Mouse (Mus musculus): ENCODE measurements around the gene Nr1d1.

The Nr1d1 gene

DNA sequence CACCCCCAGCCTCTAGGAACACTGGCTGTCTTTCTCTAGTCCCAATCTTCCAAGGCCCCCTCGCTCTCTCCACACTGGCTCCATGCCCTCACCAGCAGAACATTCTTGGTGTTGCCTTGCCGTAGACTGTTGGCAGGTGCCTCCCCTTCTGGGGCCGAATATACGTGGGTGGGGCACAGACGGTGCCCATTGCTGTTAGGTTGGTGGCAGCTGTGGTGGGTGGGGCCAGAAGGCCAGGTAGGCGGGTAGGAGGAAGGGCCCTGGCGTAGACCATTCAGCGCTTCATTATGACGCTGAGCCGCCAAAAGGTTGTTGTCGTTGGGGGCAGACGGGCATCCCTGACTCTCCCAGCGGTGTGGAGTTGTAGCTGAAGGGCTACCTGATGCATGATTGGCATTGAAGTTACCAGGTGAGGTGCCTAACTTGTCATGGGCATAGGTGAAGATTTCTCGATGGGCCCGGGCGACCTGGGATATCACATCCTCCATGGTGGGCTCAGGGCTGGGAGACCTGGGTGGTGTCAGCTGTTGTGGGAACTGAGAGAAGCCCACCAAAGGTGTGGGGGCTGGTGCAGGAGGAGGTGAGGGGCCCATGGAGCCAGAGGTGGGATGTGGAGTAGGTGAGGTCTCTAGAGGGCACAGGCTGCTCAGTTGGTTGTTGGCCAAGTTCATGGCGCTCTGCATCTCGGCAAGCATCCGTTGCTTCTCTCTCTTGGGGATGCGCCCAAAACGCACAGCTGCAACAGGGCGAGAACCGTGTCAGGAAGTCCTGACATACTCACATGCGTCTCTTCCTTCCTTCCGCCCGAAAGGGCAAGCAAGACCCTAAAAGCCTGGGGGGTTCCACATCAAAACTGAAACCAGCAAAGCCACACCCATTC is 4.8 kb downstream of the Nr1d1 start:
- DNase-seq (ENCODE audit: low spot score): no peak

DNA sequence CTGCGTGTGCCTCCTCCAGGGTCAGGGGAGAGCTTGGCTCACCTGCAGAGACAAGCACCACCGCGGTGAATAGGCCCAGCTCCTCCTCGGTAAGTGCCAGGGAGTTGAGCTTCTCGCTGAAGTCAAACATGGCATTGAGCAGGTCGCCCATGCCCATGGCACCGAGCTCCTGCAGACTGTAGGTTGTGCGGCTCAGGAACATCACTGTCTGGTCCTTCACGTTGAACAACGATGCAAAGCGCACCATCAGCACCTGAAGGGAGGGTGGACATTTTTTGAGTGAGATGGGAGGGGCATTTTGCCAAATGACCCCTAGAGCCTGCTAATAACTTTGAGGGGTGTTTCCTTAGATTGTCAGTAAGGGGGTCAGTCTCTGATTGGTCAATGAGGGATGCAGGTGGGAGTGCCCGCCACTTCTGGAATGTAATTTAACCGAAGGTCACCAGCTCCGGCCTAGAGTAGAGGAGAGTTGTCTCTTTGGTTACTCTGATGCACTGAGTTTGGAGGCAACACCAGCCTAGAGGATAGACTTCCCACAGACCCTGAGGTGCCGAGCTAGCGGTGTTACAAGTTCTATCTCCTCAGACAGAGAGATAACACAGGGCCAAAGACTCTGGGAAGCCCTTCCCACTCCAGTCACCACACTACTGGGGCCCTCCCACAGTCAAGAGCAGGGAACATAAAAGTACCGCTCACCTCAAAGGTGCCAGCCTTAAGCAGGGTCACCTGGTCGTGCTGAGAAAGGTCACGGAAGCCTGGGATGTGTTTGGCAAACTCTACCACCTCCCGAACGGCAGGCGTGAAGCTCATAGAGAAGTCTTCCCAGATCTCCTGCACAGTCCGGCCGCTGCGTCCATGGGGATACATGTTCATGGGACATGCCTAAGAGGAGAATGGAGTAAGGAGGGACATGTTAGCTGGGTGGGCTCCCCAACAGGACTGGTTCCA is 5.9 kb downstream of the Nr1d1 start:
- no peak for DNase-seq (ENCODE audit: low spot score)

DNA sequence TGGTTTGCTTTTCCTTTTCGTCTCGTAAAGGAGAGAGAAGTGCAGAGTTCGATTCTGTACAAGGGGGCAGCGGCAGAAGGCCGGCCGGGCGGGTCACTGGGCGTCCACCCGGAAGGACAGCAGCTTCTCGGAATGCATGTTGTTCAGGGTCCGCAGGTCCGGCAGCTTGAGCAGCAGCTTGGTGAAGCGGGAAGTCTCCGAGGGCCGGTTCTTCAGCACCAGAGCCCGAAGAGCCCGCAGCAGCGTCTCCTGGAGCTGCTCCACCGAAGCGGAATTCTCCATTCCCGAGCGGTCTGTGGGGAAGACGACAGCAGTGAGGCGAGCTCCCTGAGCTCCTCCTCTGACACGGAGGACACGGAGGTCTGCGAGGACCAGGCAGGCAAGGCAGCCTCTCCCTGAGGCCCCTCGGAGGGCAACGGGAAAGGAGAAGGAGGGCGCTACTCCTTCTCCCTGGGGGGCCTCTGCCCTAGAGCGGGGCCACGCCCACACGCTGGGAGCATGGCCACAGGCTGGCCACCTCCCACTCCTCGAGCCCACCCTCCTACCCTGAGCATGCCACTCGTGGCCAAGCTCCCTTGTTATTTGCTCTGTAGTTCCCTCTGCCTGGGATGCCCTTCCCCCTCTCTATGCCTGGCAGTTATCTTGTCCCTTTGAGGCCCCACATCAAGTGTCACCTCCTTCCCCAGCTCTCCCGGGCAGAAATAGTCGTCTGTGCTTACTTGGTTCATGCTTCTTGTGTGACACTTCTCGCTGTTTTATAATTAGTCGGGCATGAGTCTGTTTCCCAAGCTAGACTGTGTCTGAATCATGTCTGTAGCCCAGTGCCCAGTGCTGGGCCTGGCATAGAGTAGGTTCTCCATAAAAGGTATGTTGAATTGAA is 6.8 kb downstream of the Nr1d1 start:
- no peak for DNase-seq (ENCODE audit: low spot score)

DNA sequence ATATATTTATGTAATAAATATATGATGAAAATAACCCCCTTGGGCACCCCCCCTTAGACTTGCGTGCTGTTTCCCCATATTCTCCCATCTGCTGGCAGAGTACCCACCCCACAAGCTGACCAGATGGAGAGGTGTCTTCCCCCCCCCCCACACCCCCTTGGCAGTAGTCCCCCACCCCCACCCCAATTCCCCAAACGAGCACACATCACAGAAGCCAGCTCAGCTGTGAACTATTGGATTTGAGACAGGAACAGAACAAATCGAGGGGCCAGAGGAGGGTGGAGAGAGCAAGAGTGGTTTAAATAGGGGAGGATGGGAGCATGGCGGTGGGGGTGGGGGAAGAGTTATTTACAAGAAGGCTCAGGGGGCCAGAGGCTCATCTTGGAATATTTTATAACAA is 7.4 kb downstream of the Nr1d1 start:
- no peak for DNase-seq (ENCODE audit: low spot score)

DNA sequence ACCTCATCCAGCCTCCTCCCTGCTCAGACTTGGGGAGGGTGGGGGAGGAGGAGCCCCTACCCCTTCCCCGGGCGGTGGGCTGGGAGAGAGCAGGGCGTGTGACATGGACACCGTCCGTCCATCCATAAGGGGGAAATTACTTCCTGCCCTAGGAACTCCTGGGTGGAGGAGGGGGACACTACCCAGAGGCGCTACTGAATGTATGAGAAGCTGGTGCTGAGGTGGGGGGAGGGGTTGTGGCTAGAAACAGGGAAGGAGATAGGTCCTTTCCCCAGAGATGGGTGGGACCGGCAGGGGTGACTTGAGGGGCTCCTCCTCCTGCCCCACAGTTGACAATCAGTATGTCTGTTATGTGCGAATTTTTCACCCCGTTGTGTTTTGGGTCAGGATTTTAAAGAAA is 7.9 kb downstream of the Nr1d1 start:
- DNase-seq (ENCODE audit: low spot score): no peak

DNA sequence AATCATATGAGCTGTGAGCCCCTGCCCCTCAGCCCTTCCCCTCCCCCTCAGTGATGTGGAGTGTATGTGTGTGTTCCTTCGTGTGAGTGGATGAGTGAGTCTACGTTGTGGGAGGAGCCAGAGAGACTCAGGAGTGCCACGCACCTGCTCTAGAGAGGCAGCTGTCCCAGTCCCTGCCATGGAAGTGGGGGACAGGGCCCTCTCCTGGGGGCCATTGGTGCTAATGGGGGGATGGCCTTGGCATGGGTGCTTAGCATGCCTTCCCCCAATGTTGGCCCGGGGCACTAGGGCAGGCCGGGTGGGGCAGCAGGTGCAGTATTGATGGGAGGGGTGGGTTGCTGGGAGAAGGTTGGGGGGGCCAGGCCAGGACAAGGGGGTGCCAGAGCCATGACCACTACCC is 8.3 kb downstream of the Nr1d1 start:
- no peak for DNase-seq (ENCODE audit: low spot score)

DNA sequence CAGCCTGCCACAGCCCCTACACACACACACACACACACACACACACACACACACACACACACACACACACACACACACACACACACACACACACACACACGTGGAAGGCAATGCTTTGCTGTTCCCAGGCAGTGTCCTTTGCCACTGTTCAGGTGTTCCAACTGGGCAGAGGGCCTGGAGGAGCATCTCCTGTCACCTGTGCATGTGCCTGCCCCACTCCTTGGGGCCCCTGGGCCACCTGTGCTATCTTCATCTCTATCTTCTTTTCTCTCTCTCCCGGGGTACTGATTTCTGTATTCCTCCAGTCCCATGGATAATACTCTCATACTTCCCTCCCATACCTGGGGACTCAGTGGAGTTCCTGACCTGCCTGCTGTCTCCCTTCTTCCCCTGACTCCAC is 8.8 kb downstream of the Nr1d1 start:
- DNase-seq (ENCODE audit: low spot score): no peak

DNA sequence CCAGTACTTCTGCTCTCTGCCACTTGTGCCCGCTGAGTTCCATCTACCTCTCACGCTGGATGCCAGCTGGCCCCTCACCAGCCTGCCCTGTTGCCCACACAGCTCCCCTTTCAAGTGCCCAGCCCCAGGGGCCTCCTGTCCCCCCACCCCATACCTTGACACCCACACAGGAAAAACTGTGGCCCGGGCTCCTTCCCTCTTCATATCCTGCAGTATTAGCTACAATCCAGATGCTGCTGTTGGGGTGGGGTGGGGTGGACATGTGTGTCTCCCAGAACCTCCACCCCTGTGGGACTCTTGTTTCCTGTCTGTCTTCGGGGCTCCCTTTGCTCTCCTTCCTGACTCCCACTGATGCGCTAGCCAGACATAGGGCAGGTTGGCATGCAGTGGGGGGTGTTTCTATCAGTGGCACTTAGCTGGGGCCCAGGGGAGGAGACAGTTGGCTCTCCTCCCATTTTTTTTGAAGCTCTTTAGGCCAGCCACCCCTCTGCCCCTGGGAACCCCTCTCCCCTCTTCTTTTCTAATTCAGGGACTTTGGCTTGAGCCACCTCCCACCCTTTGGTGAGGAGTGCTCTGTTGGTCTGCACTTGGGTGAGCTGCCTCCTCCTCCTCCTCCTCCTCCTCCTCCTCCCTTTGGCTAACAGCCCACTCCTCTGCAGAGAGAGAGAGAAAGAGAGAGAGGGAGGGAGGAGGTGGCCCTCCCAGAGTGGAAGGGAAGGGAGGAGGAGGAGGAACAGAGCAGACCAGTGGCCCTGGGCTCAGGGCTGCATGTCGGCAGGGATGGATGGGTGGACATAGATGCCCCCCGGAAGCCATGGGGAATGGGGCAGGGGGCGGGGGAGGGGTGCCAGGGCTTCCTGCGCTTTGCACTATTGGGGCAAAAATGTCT is 9.5 kb downstream of the Nr1d1 start:
- DNase-seq (ENCODE audit: low spot score): no peak

DNA sequence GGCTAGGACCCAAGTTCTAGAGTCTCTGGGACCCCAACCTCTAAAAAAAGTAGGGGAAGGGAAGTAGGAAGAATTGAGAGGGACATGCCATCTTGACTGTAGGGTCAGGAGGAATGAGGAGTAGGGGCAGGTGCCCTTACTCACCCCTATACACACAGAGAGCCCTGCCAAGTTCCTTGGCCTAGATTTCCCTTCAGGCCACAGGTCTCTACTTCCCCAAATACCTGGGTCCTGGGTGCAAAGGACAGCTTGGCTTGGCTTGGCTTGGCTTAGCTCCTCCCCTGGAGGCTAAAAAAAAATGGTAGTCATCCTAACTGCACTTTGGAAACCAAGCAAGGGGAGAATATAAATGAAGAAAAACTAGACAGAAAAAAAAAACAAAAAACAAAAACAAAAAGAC is 10.4 kb downstream of the Nr1d1 start:
- no peak for DNase-seq (ENCODE audit: low spot score)

DNA sequence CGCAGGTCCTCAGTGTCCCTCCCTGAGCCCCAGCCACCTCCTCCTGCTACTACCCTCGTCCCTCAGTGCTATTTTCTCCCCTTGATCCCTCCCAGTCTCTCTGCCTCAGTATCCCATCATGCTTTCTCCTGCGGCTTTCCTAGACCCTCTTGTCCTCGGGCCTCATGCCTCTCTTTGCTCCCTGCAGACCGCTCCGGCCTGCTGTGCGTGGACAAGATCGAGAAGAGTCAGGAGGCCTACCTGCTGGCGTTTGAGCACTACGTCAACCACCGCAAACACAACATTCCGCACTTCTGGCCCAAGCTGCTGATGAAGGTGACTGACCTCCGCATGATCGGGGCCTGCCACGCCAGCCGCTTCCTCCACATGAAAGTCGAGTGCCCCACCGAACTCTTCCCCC is 11.0 kb downstream of the Nr1d1 start:
- DNase-seq (ENCODE audit: low spot score): no peak

DNA sequence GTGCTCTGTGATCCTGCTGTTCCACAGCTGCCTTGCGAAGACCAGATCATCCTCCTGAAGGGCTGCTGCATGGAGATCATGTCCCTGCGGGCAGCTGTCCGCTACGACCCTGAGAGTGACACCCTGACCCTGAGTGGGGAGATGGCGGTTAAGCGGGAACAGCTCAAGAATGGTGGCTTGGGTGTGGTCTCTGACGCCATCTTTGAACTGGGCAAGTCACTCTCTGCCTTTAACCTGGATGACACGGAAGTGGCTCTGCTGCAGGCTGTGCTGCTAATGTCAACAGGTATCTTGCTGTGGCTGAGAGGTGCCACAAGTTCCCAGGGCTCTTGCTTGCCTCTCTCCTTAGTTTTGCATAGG is 11.7 kb downstream of the Nr1d1 start:
- no peak for DNase-seq (ENCODE audit: low spot score)

DNA sequence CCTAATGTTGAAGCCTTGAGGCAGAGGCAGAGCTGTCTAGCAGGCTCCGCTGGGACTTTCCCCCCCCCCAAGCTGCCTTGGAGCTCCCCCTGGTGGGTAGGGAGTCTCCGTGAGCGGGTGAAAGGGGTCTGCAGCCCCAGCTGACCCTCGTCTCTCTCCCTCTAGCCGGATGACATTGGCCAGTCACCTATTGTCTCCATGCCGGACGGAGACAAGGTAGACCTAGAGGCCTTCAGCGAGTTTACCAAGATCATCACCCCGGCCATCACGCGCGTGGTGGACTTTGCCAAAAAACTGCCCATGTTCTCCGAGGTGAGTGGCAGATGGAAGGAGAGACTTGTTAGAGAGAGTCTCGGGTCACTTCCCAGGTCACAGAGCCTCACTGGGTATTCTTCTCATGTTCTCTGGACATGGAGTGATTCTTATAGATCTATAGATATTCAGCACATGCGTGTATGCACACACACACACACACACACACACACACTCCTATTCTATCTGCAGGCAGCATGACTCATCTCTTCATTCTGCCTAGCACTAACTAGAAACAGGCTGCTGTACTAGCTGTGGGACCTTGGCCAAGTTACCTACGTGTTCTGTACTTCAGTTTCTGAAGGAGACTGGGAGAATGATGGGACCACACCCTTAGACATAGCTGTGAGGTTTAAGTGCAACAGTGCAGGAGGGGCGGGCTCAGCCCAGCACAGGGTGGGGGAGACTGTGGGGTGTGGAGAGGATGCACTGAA is 12.2 kb downstream of the Nr1d1 start:
- DNase-seq (ENCODE audit: low spot score): peak; percentile 89

DNA sequence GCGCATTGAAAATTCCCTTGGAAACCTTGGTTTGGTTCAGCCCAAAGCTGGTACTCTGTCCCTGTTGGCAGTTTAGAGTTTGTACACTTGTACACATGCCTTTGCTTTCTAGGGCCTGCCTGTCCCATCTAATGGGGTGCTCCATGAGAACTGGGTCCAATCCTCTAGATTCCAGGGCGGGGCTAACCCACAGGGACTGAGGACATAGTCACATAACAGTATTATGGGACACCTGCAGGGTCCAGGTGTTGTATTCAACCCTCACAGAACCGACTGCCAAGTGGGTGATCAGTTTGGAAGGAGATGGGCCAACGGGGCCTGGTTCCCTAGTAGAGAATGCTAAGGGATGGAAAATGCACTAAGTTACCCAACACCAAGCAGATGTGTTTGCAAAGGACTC is 13.2 kb downstream of the Nr1d1 start:
- DNase-seq (ENCODE audit: low spot score): no peak

DNA sequence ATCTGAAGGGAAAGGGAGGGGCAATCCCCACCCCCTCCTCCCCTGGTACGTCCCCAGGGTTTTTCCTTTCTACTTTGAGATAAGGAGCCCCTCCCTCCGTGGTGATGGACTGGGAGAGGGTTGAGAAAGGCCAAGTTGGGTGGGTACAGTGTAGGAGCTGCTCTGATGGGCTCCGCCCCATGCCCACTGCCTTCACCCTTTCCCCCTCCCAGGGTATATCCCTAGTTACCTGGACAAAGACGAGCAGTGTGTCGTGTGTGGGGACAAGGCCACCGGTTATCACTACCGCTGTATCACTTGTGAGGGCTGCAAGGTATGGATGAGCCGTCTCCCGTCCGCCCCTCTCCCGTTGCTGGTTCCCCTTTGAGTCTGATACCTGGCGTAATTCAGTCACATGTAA is 18.4 kb downstream of the Nr1d1 start:
- DNase-seq (ENCODE audit: low spot score): no peak

DNA sequence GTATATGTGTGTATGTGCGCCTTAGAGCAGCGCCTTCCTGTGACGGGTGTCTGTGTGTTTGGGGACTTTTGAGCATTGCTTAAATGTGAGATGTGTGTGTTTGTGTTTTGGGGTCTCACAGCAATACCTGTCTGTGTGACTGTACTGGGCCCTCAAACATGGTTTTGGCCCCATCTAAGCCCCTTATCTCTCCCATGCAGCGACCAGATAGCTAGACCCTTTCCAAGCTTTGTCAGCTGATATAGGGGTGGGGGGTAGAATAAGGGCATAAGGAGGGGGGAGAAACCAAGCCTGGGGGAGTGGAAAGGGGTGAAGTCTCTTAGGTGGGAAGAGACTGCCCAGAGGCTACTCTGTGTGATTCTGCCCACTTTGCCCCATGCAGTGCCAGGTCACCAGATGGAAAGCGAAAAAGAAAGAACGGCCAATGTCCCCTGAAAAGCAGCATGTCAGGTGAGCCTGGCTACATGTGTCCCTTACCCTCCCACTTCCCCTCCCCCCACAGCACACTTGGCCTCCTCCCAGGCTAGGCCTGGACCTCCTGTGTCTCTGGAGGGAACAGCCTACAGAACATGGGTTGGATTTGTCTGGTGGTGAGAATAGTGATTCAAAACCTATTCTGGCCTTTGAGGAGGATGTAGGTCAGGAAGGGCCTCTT is 19.3 kb downstream of the Nr1d1 start:
- no peak for DNase-seq (ENCODE audit: low spot score)

DNA sequence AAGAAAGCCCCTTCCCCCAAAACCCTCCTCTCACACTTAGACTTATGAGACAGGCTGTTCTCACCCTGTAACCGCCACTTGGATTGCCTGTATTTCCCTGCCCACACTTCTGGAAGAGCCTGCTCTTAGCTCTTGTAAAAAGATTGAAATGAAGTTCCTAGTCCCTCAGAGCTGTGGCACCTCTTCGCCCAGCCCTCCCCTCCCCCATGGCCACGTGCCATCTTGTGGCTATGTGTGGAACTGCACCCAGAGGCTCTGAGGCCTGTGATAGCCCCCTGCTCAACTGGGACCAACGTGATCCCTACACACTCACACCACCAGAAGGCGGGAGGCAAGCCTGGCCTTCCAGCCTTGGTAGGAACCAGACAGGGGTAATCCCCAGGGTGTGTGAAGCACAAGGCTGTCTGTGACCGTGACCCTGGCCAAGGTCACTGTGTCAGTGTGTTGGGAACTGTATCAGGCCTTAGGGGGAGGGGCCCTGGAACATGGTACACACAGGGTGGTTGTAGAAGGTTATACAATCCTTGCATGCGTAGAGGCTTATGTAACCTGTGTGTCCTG is 20.4 kb downstream of the Nr1d1 start:
- peak; percentile 71 for DNase-seq (ENCODE audit: low spot score)

DNA sequence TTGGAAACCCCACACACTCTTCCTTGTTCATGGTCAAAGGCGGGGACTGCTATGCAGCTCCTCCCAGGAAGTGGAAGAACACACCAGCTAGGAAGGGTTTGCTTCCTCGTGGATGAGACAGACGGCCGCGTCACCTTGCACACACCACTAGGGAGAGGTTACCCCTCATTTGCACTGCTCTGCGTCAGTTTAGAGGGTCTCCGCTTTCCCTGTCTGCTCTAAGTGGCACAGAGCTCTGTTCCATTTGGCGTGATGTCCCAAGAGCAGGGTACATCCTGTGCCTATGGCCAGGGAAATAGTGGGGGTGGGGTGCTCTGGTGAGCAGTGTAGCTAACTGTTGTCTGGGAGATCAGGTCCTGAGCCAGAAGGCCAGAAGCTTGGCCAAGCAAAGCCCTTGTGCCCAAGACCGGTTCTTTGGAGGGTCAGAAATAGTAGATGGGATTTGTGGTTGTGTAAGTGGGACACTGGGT is 20.9 kb downstream of the Nr1d1 start:
- no peak for DNase-seq (ENCODE audit: low spot score)

DNA sequence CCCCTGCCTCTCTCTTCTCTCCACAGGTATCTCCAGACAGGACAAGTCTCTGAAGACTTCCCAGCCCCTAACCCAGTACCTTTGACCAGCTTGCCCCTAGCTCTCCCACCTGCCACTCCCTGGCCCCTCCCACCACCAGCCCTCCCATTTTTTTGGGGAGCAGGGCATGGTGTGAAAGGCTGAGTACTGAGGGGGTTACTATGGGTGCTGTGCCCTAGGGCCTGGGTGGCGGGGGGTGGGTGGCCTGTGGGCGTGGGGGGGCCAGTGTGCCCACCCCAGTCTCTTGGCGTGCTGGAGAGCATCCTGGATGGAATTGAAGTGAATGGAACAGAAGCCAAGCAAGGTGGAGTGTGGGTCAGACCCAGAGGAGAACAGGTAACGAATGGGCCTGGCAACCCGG is 21.9 kb downstream of the Nr1d1 start:
- DNase-seq (ENCODE audit: low spot score): no peak

DNA sequence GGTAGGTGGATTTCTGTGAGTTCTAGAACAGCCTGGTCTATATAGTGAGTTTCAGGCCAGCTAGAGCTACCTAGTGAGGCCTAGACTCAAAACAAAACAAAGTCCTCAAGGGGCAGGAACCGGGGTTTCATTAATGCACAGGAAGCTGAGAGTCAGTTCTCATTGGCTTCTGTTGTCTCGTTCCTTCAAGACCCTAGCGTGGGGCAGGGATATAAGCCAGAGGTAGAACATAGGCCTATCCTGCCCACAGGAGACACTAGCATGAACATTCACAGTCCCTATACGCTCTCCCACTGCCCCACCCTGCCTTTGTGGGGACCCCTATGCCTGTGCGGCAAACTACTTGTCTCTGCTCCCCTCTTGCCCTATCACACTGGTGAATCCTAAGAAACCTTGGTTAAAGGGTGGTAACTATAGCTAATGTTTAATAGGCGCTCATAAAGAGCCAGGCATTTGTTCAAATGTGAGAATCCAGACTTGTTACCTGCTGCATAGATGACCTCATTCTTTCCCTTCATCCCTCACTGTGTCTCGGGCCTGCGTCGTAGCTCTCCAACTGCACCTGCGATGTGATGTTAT is 22.5 kb downstream of the Nr1d1 start:
- no peak for DNase-seq (ENCODE audit: low spot score)
